Mouse (Mus musculus): ENCODE measurements around the gene Elovl1. TPM values are rescaled to one million over a fixed set of nuclear protein-coding genes. Genes with fewer than 3 reads are reported as not detected.

Gene Elovl1
- 45.3 and 47.0 TPM in 2 replicates for polyA plus RNA-seq (2016; fragmentation: Nextera tagmentation; extraction: Ambion mirVana)

GRCm38 (mm10) chr4:118427768-118428451, at the start of gene Elovl1:
Gene Elovl1 (plus strand): TSS chr4:118428093.
- Histone ChIP-seq H3K27ac (replicated peaks) (peak within 1 kb of the TSS; percentile 91), H3K4me3 (peak within 1 kb of the TSS; percentile 75), H3K9me3 (replicated peaks) (no peaks in the 10 kb centered on the region), H3K36me3 (peaks cover 44% of the 10 kb centered on the region), H3K4me1 (peaks cover 39% of the 10 kb centered on the region), H3K27me3 (ENCODE audit: low read depth, poor library complexity, severe bottlenecking) (no peaks in the 10 kb centered on the region)
- WGBS, result under 1% methylated on average over 15 of the region's 31 CpGs
- DNase-seq (ENCODE audit: low spot score), result peak; percentile 93

GRCm38 (mm10) chr4:118383271-118383670, 44.6 kb upstream of the Elovl1 start:
- 92% methylated on average over 7 of the region's 7 CpGs for WGBS

GRCm38 (mm10) chr4:118387316-118387715, 40.6 kb upstream of the Elovl1 start:
- no peak overlapping the region for H3K4me3 ChIP-seq
- peaks cover 100% of the 10 kb centered on the region for H3K36me3 ChIP-seq
- H3K27ac ChIP-seq (replicated peaks), result no peak overlapping the region
- WGBS, result 94% methylated on average over 8 of the region's 8 CpGs
- no peaks in the 10 kb centered on the region for H3K27me3 ChIP-seq (ENCODE audit: low read depth, poor library complexity, severe bottlenecking)
- no peaks in the 10 kb centered on the region for H3K4me1 ChIP-seq
- H3K9me3 ChIP-seq (replicated peaks), result no peaks in the 10 kb centered on the region
- no peak for DNase-seq (ENCODE audit: low spot score)

More at GRCm38 (mm10) chr4:118383271-118383670, 44.6 kb upstream of the Elovl1 start:
- Histone ChIP-seq H3K9me3 (replicated peaks) (no peaks in the 10 kb centered on the region), H3K36me3 (peaks cover 99% of the 10 kb centered on the region), H3K4me3 (no peak overlapping the region), H3K27ac (replicated peaks) (no peak overlapping the region), H3K27me3 (ENCODE audit: low read depth, poor library complexity, severe bottlenecking) (no peaks in the 10 kb centered on the region), H3K4me1 (no peaks in the 10 kb centered on the region)
- DNase-seq (ENCODE audit: low spot score), result no peak

- H3K36me3 ChIP-seq, result peaks cover 100% of the 10 kb centered on the region
- H3K9me3 ChIP-seq (replicated peaks), result no peaks in the 10 kb centered on the region
- no peaks in the 10 kb centered on the region for H3K4me1 ChIP-seq
- H3K4me3 ChIP-seq, result no peak overlapping the region
- 96% methylated on average over 11 of the region's 11 CpGs for WGBS
- H3K27ac ChIP-seq (replicated peaks), result no peak overlapping the region
- DNase-seq (ENCODE audit: low spot score), result no peak
- H3K27me3 ChIP-seq (ENCODE audit: low read depth, poor library complexity, severe bottlenecking), result no peaks in the 10 kb centered on the region
Observed at GRCm38 (mm10) chr4:118390146-118390545, 37.7 kb upstream of the Elovl1 start.

GRCm38 (mm10) chr4:118394505-118394904, 33.4 kb upstream of the Elovl1 start:
- Histone ChIP-seq H3K36me3 (peaks cover 100% of the 10 kb centered on the region), H3K4me3 (no peak overlapping the region), H3K27me3 (ENCODE audit: low read depth, poor library complexity, severe bottlenecking) (no peaks in the 10 kb centered on the region), H3K9me3 (replicated peaks) (no peaks in the 10 kb centered on the region), H3K4me1 (no peaks in the 10 kb centered on the region), H3K27ac (replicated peaks) (no peak overlapping the region)
- DNase-seq (ENCODE audit: low spot score), result no peak
- 93% methylated on average over 6 of the region's 6 CpGs for WGBS

GRCm38 (mm10) chr4:118395289-118395688, 32.6 kb upstream of the Elovl1 start:
- Histone ChIP-seq H3K9me3 (replicated peaks) (no peaks in the 10 kb centered on the region), H3K36me3 (peaks cover 100% of the 10 kb centered on the region), H3K4me1 (no peaks in the 10 kb centered on the region), H3K27me3 (ENCODE audit: low read depth, poor library complexity, severe bottlenecking) (no peaks in the 10 kb centered on the region), H3K27ac (replicated peaks) (no peak overlapping the region), H3K4me3 (no peak overlapping the region)
- DNase-seq (ENCODE audit: low spot score), result no peak
- 93% methylated on average over 4 of the region's 4 CpGs for WGBS

GRCm38 (mm10) chr4:118396433-118396832, 31.5 kb upstream of the Elovl1 start:
- Histone ChIP-seq H3K9me3 (replicated peaks) (no peaks in the 10 kb centered on the region), H3K4me1 (no peaks in the 10 kb centered on the region), H3K36me3 (peaks cover 100% of the 10 kb centered on the region), H3K27me3 (ENCODE audit: low read depth, poor library complexity, severe bottlenecking) (no peaks in the 10 kb centered on the region), H3K4me3 (no peak overlapping the region), H3K27ac (replicated peaks) (no peak overlapping the region)
- DNase-seq (ENCODE audit: low spot score), result no peak
- 92% methylated on average over 3 of the region's 3 CpGs for WGBS

GRCm38 (mm10) chr4:118398400-118398799, 29.5 kb upstream of the Elovl1 start:
- DNase-seq (ENCODE audit: low spot score), result no peak
- Histone ChIP-seq H3K4me1 (no peaks in the 10 kb centered on the region), H3K36me3 (peaks cover 100% of the 10 kb centered on the region), H3K27me3 (ENCODE audit: low read depth, poor library complexity, severe bottlenecking) (no peaks in the 10 kb centered on the region), H3K27ac (replicated peaks) (no peak overlapping the region), H3K4me3 (no peak overlapping the region), H3K9me3 (replicated peaks) (no peaks in the 10 kb centered on the region)
- 95% methylated on average over 6 of the region's 6 CpGs for WGBS

- H3K36me3 ChIP-seq, result peaks cover 89% of the 10 kb centered on the region
- H3K27ac ChIP-seq (replicated peaks), result no peak overlapping the region
- no peaks in the 10 kb centered on the region for H3K4me1 ChIP-seq
- DNase-seq (ENCODE audit: low spot score), result no peak
- WGBS, result 93% methylated on average over 3 of the region's 3 CpGs
- no peaks in the 10 kb centered on the region for H3K9me3 ChIP-seq (replicated peaks)
- no peaks in the 10 kb centered on the region for H3K27me3 ChIP-seq (ENCODE audit: low read depth, poor library complexity, severe bottlenecking)
- no peak overlapping the region for H3K4me3 ChIP-seq
Observed at GRCm38 (mm10) chr4:118401421-118401820, 26.5 kb upstream of the Elovl1 start.

GRCm38 (mm10) chr4:118401918-118402317, 26.0 kb upstream of the Elovl1 start:
- no peaks in the 10 kb centered on the region for H3K9me3 ChIP-seq (replicated peaks)
- DNase-seq (ENCODE audit: low spot score), result no peak
- no peaks in the 10 kb centered on the region for H3K27me3 ChIP-seq (ENCODE audit: low read depth, poor library complexity, severe bottlenecking)
- no peaks in the 10 kb centered on the region for H3K4me1 ChIP-seq
- no peak overlapping the region for H3K27ac ChIP-seq (replicated peaks)
- peaks cover 84% of the 10 kb centered on the region for H3K36me3 ChIP-seq
- WGBS, result 93% methylated on average over 5 of the region's 5 CpGs
- H3K4me3 ChIP-seq, result no peak overlapping the region

- Histone ChIP-seq H3K36me3 (peaks cover 76% of the 10 kb centered on the region), H3K4me3 (no peak overlapping the region)
- WGBS, result 94% methylated on average over 12 of the region's 12 CpGs
Observed at GRCm38 (mm10) chr4:118402701-118403100, 25.2 kb upstream of the Elovl1 start.

GRCm38 (mm10) chr4:118409142-118409900, 18.6 kb upstream of the Elovl1 start, which contains the start of the genes Szt2 and Med8:
Gene Szt2 (minus strand): TSS chr4:118409273.
Gene Med8 (plus strand): TSS chr4:118409337.
- H3K9me3 ChIP-seq (replicated peaks), result no peaks in the 10 kb centered on the region
- under 1% methylated on average over 53 of the region's 53 CpGs for WGBS
- H3K4me3 ChIP-seq, result peak within 1 kb of the TSS; percentile 97
- H3K27me3 ChIP-seq (ENCODE audit: low read depth, poor library complexity, severe bottlenecking), result no peaks in the 10 kb centered on the region
- H3K4me1 ChIP-seq, result peaks cover 21% of the 10 kb centered on the region
- H3K27ac ChIP-seq (replicated peaks), result peak within 1 kb of the TSS; percentile 92
- H3K36me3 ChIP-seq, result peaks cover 53% of the 10 kb centered on the region
- DNase-seq (ENCODE audit: low spot score), result peak; percentile 94

More at GRCm38 (mm10) chr4:118402701-118403100, 25.2 kb upstream of the Elovl1 start:
- no peaks in the 10 kb centered on the region for H3K4me1 ChIP-seq
- no peaks in the 10 kb centered on the region for H3K9me3 ChIP-seq (replicated peaks)
- no peak for DNase-seq (ENCODE audit: low spot score)
- H3K27ac ChIP-seq (replicated peaks), result no peak overlapping the region
- H3K27me3 ChIP-seq (ENCODE audit: low read depth, poor library complexity, severe bottlenecking), result no peaks in the 10 kb centered on the region

GRCm38 (mm10) chr4:118410871-118411270, 17.0 kb upstream of the Elovl1 start:
- no peak for DNase-seq (ENCODE audit: low spot score)
- Histone ChIP-seq H3K27ac (replicated peaks) (no peak overlapping the region), H3K9me3 (replicated peaks) (no peaks in the 10 kb centered on the region), H3K4me3 (no peak overlapping the region), H3K36me3 (peaks cover 55% of the 10 kb centered on the region), H3K4me1 (peaks cover 21% of the 10 kb centered on the region), H3K27me3 (ENCODE audit: low read depth, poor library complexity, severe bottlenecking) (no peaks in the 10 kb centered on the region)
- 91% methylated on average over 5 of the region's 5 CpGs for WGBS
